Mouse (Mus musculus) heart, postnatal 0 days (tissue): ENCODE measurements around the gene Cux1. TPM values are rescaled to one million over a fixed set of nuclear protein-coding genes. Genes with fewer than 3 reads are reported as not detected.

Source experiments
- ATAC-seq: fragments of 200-750 bp; cut with Nextera tagmentation; 2 replicates; pipeline ENCODE4 v1.8.0; 2017; ENCODE audit warnings: low read depth, moderate number of reproducible peaks, moderate library complexity; ENCODE audit not compliant: insufficient read depth
- DNase-seq: peaks from one replicate; pipeline ENCODE4 v3.0.0-alpha.2; 2016; ENCODE audit warnings: low spot score
- H3K27ac ChIP-seq: fragments of 300-500 bp; sonication (generic); 2 replicates; pipeline ENCODE4 v1.5.1; 2014; ENCODE audit warnings: low read depth, mild to moderate bottlenecking
- H3K27me3 ChIP-seq: fragments of 300-500 bp; sonication (generic); 2 replicates; pipeline ENCODE4 v1.6.1; 2014; ENCODE audit warnings: low read length, mixed read lengths; ENCODE audit not compliant: control insufficient read depth, insufficient read depth
- H3K36me3 ChIP-seq: fragments of 300-500 bp; sonication (generic); replicated peaks from 2 replicates; pipeline ENCODE4 v1.6.1; 2014; ENCODE audit warnings: low read length, mixed read lengths; ENCODE audit not compliant: control insufficient read depth, insufficient read depth
- H3K4me1 ChIP-seq: fragments of 300-500 bp; sonication (generic); 2 replicates; pipeline ENCODE4 v1.6.1; 2014; ENCODE audit warnings: antibody characterized with exemption; ENCODE audit not compliant: control insufficient read depth, insufficient read depth
- H3K4me2 ChIP-seq: fragments of 300-500 bp; sonication (generic); 2 replicates; pipeline ENCODE4 v1.6.1; 2014; ENCODE audit warnings: low read depth, mild to moderate bottlenecking, low read length, moderate library complexity
- H3K4me3 ChIP-seq: fragments of 300-500 bp; sonication (generic); 2 replicates; pipeline ENCODE4 v1.5.1; 2014; ENCODE audit warnings: low read depth, low read length
- H3K9ac ChIP-seq: fragments of 300-500 bp; sonication (generic); replicated peaks from 2 replicates; pipeline ENCODE4 v1.6.1; 2014; ENCODE audit warnings: low read depth, low read length, mixed read lengths
- H3K9me3 ChIP-seq: fragments of 300-500 bp; sonication (generic); replicated peaks from 2 replicates; pipeline ENCODE4 v1.6.1; 2016; ENCODE audit warnings: low read length; ENCODE audit not compliant: control insufficient read depth
- CTCF ChIP-seq: IDR thresholded peaks from 2 replicates; pipeline ENCODE4 v1.5.1; 2016; ENCODE audit warnings: antibody characterized with exemption, control low read depth, low read depth
- EP300 ChIP-seq: IDR thresholded peaks from 2 replicates; pipeline ENCODE4 v1.6.1; 2016; ENCODE audit warnings: antibody characterized with exemption, low read depth
- WGBS: fragments of 180-500 bp; shearing (Covaris S2); extraction: QIAGEN DNeasy Blood & Tissue Kit; methylation state at CpG from one replicate; pipeline ENCODE4 v1.1.7; 2014; 5-methylcytosine and 5-hydroxymethylcytosine counted together
- polyA plus RNA-seq: library from polyadenylated mRNA; unstranded; fragments of >200 nt; fragmentation: Nextera tagmentation; extraction: Ambion mirVana; gene quantifications from 2 replicates; pipeline ENCODE4 v1.2.1, GENCODE M21; 2015
- total RNA-seq: library from RNA; depleted of rRNA; stranded (reverse); fragments of >200 nt; gene quantifications from 2 replicates; pipeline ENCODE4 v1.2.3, GENCODE M21; 2014; ENCODE audit warnings: low replicate concordance

Cux1 gene
- total and polyA plus RNA-seq, 2 experiments from 2014 or later, result 50.7 to 89.5 TPM

- DNase-seq (no peak), ATAC-seq (no peak)
- TF ChIP-seq CTCF, result no peak
- TF ChIP-seq EP300, result no peak
- no peak overlapping the region for H3K4me3 ChIP-seq
- no peaks in the 10 kb centered on the region for H3K9me3 ChIP-seq
- no peak overlapping the region for H3K27ac ChIP-seq
- no peaks in the 10 kb centered on the region for H3K4me1 ChIP-seq
- peaks cover 68% of the 10 kb centered on the region for H3K36me3 ChIP-seq
- H3K9ac ChIP-seq, result no peak overlapping the region
- no peaks in the 10 kb centered on the region for H3K27me3 ChIP-seq
- WGBS, result 94% methylated on average over 6 of the region's 6 CpGs
- no peak overlapping the region for H3K4me2 ChIP-seq
Measured at GRCm38 (mm10) chr5:136300880-136301279, 266.4 kb downstream of the Cux1 start.

GRCm38 (mm10) chr5:136297691-136298090, 269.6 kb downstream of the Cux1 start:
- Histone ChIP-seq H3K9me3 (no peaks in the 10 kb centered on the region), H3K9ac (no peak overlapping the region), H3K4me2 (no peak overlapping the region), H3K36me3 (peaks cover 38% of the 10 kb centered on the region), H3K4me1 (peaks cover 14% of the 10 kb centered on the region), H3K4me3 (no peak overlapping the region), H3K27me3 (no peaks in the 10 kb centered on the region), H3K27ac (no peak overlapping the region)
- ATAC-seq (no peak), DNase-seq (no peak)
- no peak for TF ChIP-seq CTCF
- TF ChIP-seq EP300, result no peak
- 67% methylated on average over 6 of the region's 6 CpGs for WGBS

GRCm38 (mm10) chr5:136296911-136297310, 270.4 kb downstream of the Cux1 start:
- ATAC-seq (no peak), DNase-seq (no peak)
- Histone ChIP-seq H3K9ac (no peak overlapping the region), H3K27me3 (no peaks in the 10 kb centered on the region), H3K4me1 (peaks cover 21% of the 10 kb centered on the region), H3K27ac (no peak overlapping the region), H3K4me3 (no peak overlapping the region), H3K9me3 (no peaks in the 10 kb centered on the region), H3K4me2 (no peak overlapping the region), H3K36me3 (peaks cover 30% of the 10 kb centered on the region)
- WGBS, result 90% methylated on average over 4 of the region's 4 CpGs
- no peak for TF ChIP-seq EP300
- TF ChIP-seq CTCF, result no peak

- peaks cover 24% of the 10 kb centered on the region for H3K4me1 ChIP-seq
- H3K4me3 ChIP-seq, result no peak overlapping the region
- ATAC-seq (peak; percentile 82), DNase-seq (peak; percentile 73)
- H3K36me3 ChIP-seq, result peaks cover 5% of the 10 kb centered on the region; the same call in 1 of the 2 replicates
- TF ChIP-seq CTCF (no peak), EP300 (0 out of 2 replicates have a peak, but pooled peaks have one; percentile 8)
- 37% methylated on average over 4 of the region's 4 CpGs for WGBS
- no peak overlapping the region for H3K9ac ChIP-seq
- no peaks in the 10 kb centered on the region for H3K27me3 ChIP-seq
- H3K27ac ChIP-seq, result peak overlapping the region; percentile 48
- no peak overlapping the region for H3K4me2 ChIP-seq
- no peaks in the 10 kb centered on the region for H3K9me3 ChIP-seq
Measured at GRCm38 (mm10) chr5:136292971-136293418, 274.3 kb downstream of the Cux1 start.

GRCm38 (mm10) chr5:136292361-136292760, 274.9 kb downstream of the Cux1 start:
- Histone ChIP-seq H3K9ac (no peak overlapping the region), H3K27ac (peak overlapping the region; percentile 48; the same call in 1 of the 2 replicates), H3K27me3 (no peaks in the 10 kb centered on the region), H3K36me3 (peaks cover 7% of the 10 kb centered on the region; the same call in 1 of the 2 replicates), H3K4me2 (no peak overlapping the region), H3K9me3 (no peaks in the 10 kb centered on the region), H3K4me1 (peaks cover 24% of the 10 kb centered on the region), H3K4me3 (no peak overlapping the region)
- no peak for DNase-seq
- TF ChIP-seq CTCF (no peak), EP300 (no peak)
- no peak for ATAC-seq
- 80% methylated on average over 2 of the region's 2 CpGs for WGBS

- Histone ChIP-seq H3K9ac (no peak overlapping the region), H3K4me1 (peaks cover 24% of the 10 kb centered on the region), H3K27me3 (no peaks in the 10 kb centered on the region), H3K4me2 (no peak overlapping the region), H3K9me3 (no peaks in the 10 kb centered on the region), H3K36me3 (0 out of 2 replicates have a peak, but pooled peaks cover 10% of the 10 kb centered on the region), H3K27ac (no peak overlapping the region), H3K4me3 (no peak overlapping the region)
- ATAC-seq (no peak), DNase-seq (no peak)
- no peak for TF ChIP-seq CTCF
- TF ChIP-seq EP300, result no peak
- WGBS, result 93% methylated on average over 2 of the region's 2 CpGs
Measured at GRCm38 (mm10) chr5:136291562-136291961, 275.7 kb downstream of the Cux1 start.
